Mouse (Mus musculus): ENCODE measurements around the gene Smim14.

DNA sequence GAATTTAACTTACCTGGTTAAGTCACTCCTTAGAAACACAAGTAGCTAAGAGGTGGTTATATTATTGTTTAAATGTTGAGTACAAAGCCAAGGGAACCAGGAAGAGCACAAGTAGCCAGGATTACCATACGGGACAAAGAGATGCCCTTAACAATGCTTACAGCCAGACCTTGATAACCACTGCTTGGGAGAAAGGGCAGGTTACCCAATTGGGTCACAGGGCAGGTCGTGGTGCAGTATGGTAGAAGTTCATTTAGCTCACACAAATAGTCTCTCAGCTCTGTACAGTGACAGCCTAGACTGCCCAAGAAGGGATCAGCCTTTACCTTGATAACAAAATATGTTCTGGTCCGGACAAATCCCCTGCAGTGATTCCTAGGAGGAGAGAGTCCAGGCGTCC lies 88.0 kb downstream of the Smim14 start:
- TF ChIP-seq CTCF (IDR thresholded peaks at IDR 0.05 in 2 of 3, conservative IDR thresholded peaks at IDR 0.05 in 1 of 3; ENCODE audit: control insufficient read depth in 1 of 3, insufficient read depth in 1 of 3, low read depth in 2 of 3, low read length in 3 of 3, poor library complexity in 1 of 3, severe bottlenecking in 1 of 3) (no peak), RAD21 (IDR thresholded peaks at IDR 0.05; ENCODE audit: low read depth, low read length) (no peak), ZNF384 (IDR thresholded peaks at IDR 0.05; ENCODE audit: low read depth, low read length) (no peak), HCFC1 (IDR thresholded peaks at IDR 0.05; ENCODE audit: low read depth, low read length) (no peak), POLR2A (IDR thresholded peaks at IDR 0.05; ENCODE audit: control insufficient read depth in 1 of 2, insufficient read depth in 1 of 2, low read depth in 1 of 2, low read length in 2 of 2, poor library complexity in 1 of 2) (no peak), TAL1 (IDR thresholded peaks at IDR 0.05; ENCODE audit: low read length) (no peak), EP300 (IDR thresholded peaks at IDR 0.05; ENCODE audit: low read depth in 1 of 2, low read length in 2 of 2) (no peak), MAFK (IDR thresholded peaks at IDR 0.05; ENCODE audit: borderline replicate concordance, low read depth, low read length) (no peak), GATA1 (IDR thresholded peaks at IDR 0.05; ENCODE audit: low read depth, low read length) (no peak), POLR2AphosphoS2 (IDR thresholded peaks at IDR 0.05; ENCODE audit: low read length) (no peak), ETS1 (IDR thresholded peaks at IDR 0.05; ENCODE audit: low read depth, low read length) (no peak), KAT2A (conservative IDR thresholded peaks at IDR 0.05; ENCODE audit: low read depth, low read length) (no peak), SMC3 (IDR thresholded peaks at IDR 0.05; ENCODE audit: low read depth, low read length) (no peak)
